ENCODE assay signal across 16 mouse cellular contexts in genomic region chr1:148720980-148721379, GRCm38 (mm10).
"Had no signal": no experiment of that assay in that cellular context is flagged by ENCODE, and none has a peak within 500 bp of the region (broad histone marks: within the 10 kb centered on the region; RNA-seq: fewer than 3 reads in every experiment).

No protein-coding gene starts in this region.

- H3K4me3 ChIP-seq: midbrain, embryonic 10.5 days; midbrain, embryonic 12.5 days; myocyte; neural tube, embryonic 13.5 days; neural tube, embryonic 15.5 days; stomach, embryonic 15.5 days had no signal

- H3K27ac ChIP-seq: midbrain, embryonic 10.5 days; midbrain, embryonic 12.5 days; neural tube, embryonic 13.5 days; neural tube, embryonic 15.5 days; stomach, embryonic 15.5 days; stomach, postnatal 0 days had no signal

- H3K4me2 ChIP-seq: lung, embryonic 14.5 days; midbrain, embryonic 12.5 days; neural tube, embryonic 13.5 days; neural tube, embryonic 15.5 days; stomach, embryonic 15.5 days had no signal

- H3K4me1 ChIP-seq: midbrain, embryonic 10.5 days; midbrain, embryonic 12.5 days; neural tube, embryonic 13.5 days; neural tube, embryonic 15.5 days; stomach, embryonic 15.5 days had no signal

- DNase-seq: lung, adult 18-20 months; lung, embryonic 14.5 days; lung, postnatal 10 days; lung, postnatal 4 days; right cerebral cortex, postnatal 14 days; thymus, adult 2 months; thymus, postnatal 25 days; thymus, postnatal 4 days had no signal

- H3K27me3 ChIP-seq: midbrain, embryonic 12.5 days; neural tube, embryonic 13.5 days; neural tube, embryonic 15.5 days; stomach, embryonic 15.5 days had no signal

- ATAC-seq: midbrain, embryonic 16.5 days had no signal

- H3K9me3 ChIP-seq: midbrain, embryonic 10.5 days; midbrain, embryonic 12.5 days; neural tube, embryonic 13.5 days; neural tube, embryonic 15.5 days; stomach, embryonic 15.5 days had no signal

- H3K36me3 ChIP-seq: midbrain, embryonic 10.5 days; midbrain, embryonic 12.5 days; neural tube, embryonic 13.5 days; neural tube, embryonic 15.5 days; stomach, embryonic 15.5 days had no signal

- H3K9ac ChIP-seq: lung, embryonic 14.5 days; midbrain, embryonic 12.5 days; neural tube, embryonic 13.5 days; neural tube, embryonic 15.5 days; stomach, embryonic 15.5 days had no signal
